Mouse (Mus musculus) E14TG2a.4 (cell line): ENCODE data around the gene Wtap.
"Not testable (repeated sequence)": the region's sequence is repeated elsewhere in the genome, so short reads cannot be mapped to it uniquely, and the experiment has no call there.

Experiments
- CTCF ChIP-seq: conservative IDR thresholded peaks from 2 replicates; pipeline ENCODE4 v1.5.1; 2014; ENCODE audit warnings: low read length
- NANOG ChIP-seq: IDR thresholded peaks from 2 replicates; pipeline ENCODE4 v1.6.1; 2014; ENCODE audit warnings: borderline replicate concordance, low read length, mixed read lengths

GRCm38 (mm10) chr17:12959377-12959776 is 34.6 kb downstream of the Wtap start:
- not testable (repeated sequence) for TF ChIP-seq CTCF, NANOG
